Mouse (Mus musculus) E14TG2a.4 (cell line): ENCODE results near the gene Fam163b.

Experiments
- CTCF ChIP-seq: conservative IDR thresholded peaks from 2 replicates; pipeline ENCODE4 v1.5.1; 2014; ENCODE audit warnings: low read length
- NANOG ChIP-seq: IDR thresholded peaks from 2 replicates; pipeline ENCODE4 v1.6.1; 2014; ENCODE audit warnings: borderline replicate concordance, low read length, mixed read lengths
- POU5F1 ChIP-seq: IDR thresholded peaks from 2 replicates; pipeline ENCODE4 v1.6.1; 2014; ENCODE audit warnings: low read length, borderline replicate concordance

GRCm38 (mm10) chr2:27070247-27070813 lies 72.0 kb downstream of the Fam163b start:
- TF ChIP-seq CTCF (no peak), POU5F1 (no peak), NANOG (no peak)
